Mouse (Mus musculus) kidney, postnatal 0 days (tissue): ENCODE data around the gene Shroom3. TPM values are rescaled to one million over a fixed set of nuclear protein-coding genes. Genes with fewer than 3 reads are reported as not detected.

Experiments
- ATAC-seq: fragments of 200-750 bp; cut with Nextera tagmentation; replicated peaks from 2 replicates; pipeline ENCODE4 v1.8.0; 2017; ENCODE audit warnings: low read depth, moderate number of reproducible peaks, moderate TSS enrichment, moderate library complexity; ENCODE audit not compliant: low FRiP score
- DNase-seq: peaks from one replicate; pipeline ENCODE4 v3.0.0-alpha.2; 2016; ENCODE audit warnings: low spot score
- H3K27ac ChIP-seq: fragments of 300-500 bp; sonication (generic); 2 replicates; pipeline ENCODE4 v1.5.1; 2014; ENCODE audit warnings: mild to moderate bottlenecking
- H3K27me3 ChIP-seq: fragments of 300-500 bp; sonication (generic); 2 replicates; pipeline ENCODE4 v1.6.1; 2014; ENCODE audit warnings: low read length, mixed read lengths; ENCODE audit not compliant: insufficient read depth
- H3K36me3 ChIP-seq: fragments of 300-500 bp; sonication (generic); 2 replicates; pipeline ENCODE4 v1.6.1; 2014; ENCODE audit warnings: low read length, mixed read lengths; ENCODE audit not compliant: insufficient read depth
- H3K4me1 ChIP-seq: fragments of 300-500 bp; sonication (generic); replicated peaks from 2 replicates; pipeline ENCODE4 v1.6.1; 2014; ENCODE audit warnings: antibody characterized with exemption, low read length, mixed read lengths; ENCODE audit not compliant: insufficient read depth
- H3K4me2 ChIP-seq: fragments of 300-500 bp; sonication (generic); 2 replicates; pipeline ENCODE4 v1.6.1; 2014; ENCODE audit warnings: mild to moderate bottlenecking, low read length, moderate library complexity, mixed read lengths
- H3K4me3 ChIP-seq: fragments of 300-500 bp; sonication (generic); replicated peaks from 2 replicates; pipeline ENCODE4 v1.5.1; 2014; ENCODE audit warnings: low read depth, low read length
- H3K9ac ChIP-seq: fragments of 300-500 bp; sonication (generic); 2 replicates; pipeline ENCODE4 v1.6.1; 2014; ENCODE audit warnings: low read depth, low read length
- H3K9me3 ChIP-seq: fragments of 300-500 bp; sonication (generic); replicated peaks from 2 replicates; pipeline ENCODE4 v1.6.1; 2016; ENCODE audit warnings: low read length, inconsistent platforms, mixed read lengths
- CTCF ChIP-seq: IDR thresholded peaks from 2 replicates; pipeline ENCODE4 v1.5.1; 2016; ENCODE audit warnings: antibody characterized with exemption, low read depth, mild to moderate bottlenecking, moderate library complexity
- WGBS: fragments of 180-500 bp; shearing (Covaris S2); extraction: QIAGEN DNeasy Blood & Tissue Kit; methylation state at CpG from one replicate; pipeline ENCODE4 v1.1.7; 2014; 5-methylcytosine and 5-hydroxymethylcytosine counted together
- polyA plus RNA-seq: library from polyadenylated mRNA; unstranded; fragments of >200 nt; fragmentation: Nextera tagmentation; extraction: Ambion mirVana; gene quantifications from 2 replicates; pipeline ENCODE4 v1.2.1, GENCODE M21; 2015

Shroom3 gene
- polyA plus RNA-seq, 1 experiment from 2014 or later, result 6.7 TPM

GRCm38 (mm10) chr5:92858104-92858503 lies 174.9 kb downstream of the Shroom3 start:
- no peak for TF ChIP-seq CTCF
- Histone ChIP-seq H3K27me3 (no peaks in the 10 kb centered on the region), H3K9me3 (no peaks in the 10 kb centered on the region), H3K9ac (no peak overlapping the region), H3K36me3 (no peaks in the 10 kb centered on the region), H3K27ac (peak overlapping the region; percentile 19; the same call in 1 of the 2 replicates), H3K4me1 (peaks cover 7% of the 10 kb centered on the region), H3K4me3 (no peak overlapping the region), H3K4me2 (no peak overlapping the region)
- 81% methylated on average over 3 of the region's 3 CpGs for WGBS
- ATAC-seq, result no peak
- DNase-seq, result no peak

GRCm38 (mm10) chr5:92858576-92858975 lies 175.3 kb downstream of the Shroom3 start:
- Histone ChIP-seq H3K9me3 (no peaks in the 10 kb centered on the region), H3K4me2 (no peak overlapping the region), H3K4me3 (no peak overlapping the region), H3K4me1 (peaks cover 7% of the 10 kb centered on the region), H3K27ac (no peak overlapping the region), H3K36me3 (no peaks in the 10 kb centered on the region), H3K9ac (no peak overlapping the region), H3K27me3 (no peaks in the 10 kb centered on the region)
- TF ChIP-seq CTCF, result no peak
- DNase-seq (no peak), ATAC-seq (no peak)
- WGBS, result 86% methylated on average over 4 of the region's 4 CpGs

GRCm38 (mm10) chr5:92861416-92862112 lies 178.3 kb downstream of the Shroom3 start:
- DNase-seq, result no peak
- 60% methylated on average over 10 of the region's 10 CpGs for WGBS
- H3K27ac ChIP-seq, result no peak overlapping the region
- H3K36me3 ChIP-seq, result no peaks in the 10 kb centered on the region
- no peak overlapping the region for H3K4me3 ChIP-seq
- no peaks in the 10 kb centered on the region for H3K9me3 ChIP-seq
- no peak for TF ChIP-seq CTCF
- ATAC-seq, result no peak
- no peaks in the 10 kb centered on the region for H3K27me3 ChIP-seq
- no peak overlapping the region for H3K4me2 ChIP-seq
- no peaks in the 10 kb centered on the region; the same call in none of the 2 replicates for H3K4me1 ChIP-seq
- no peak overlapping the region for H3K9ac ChIP-seq

GRCm38 (mm10) chr5:92865090-92865489 lies 181.9 kb downstream of the Shroom3 start:
- ATAC-seq, result no peak
- H3K4me3 ChIP-seq, result no peak overlapping the region
- TF ChIP-seq CTCF, result no peak
- H3K27ac ChIP-seq, result no peak overlapping the region
- DNase-seq, result no peak
- no peak overlapping the region for H3K4me2 ChIP-seq
- H3K36me3 ChIP-seq, result no peaks in the 10 kb centered on the region
- H3K9ac ChIP-seq, result no peak overlapping the region
- 79% methylated on average over 4 of the region's 4 CpGs for WGBS
- no peaks in the 10 kb centered on the region for H3K9me3 ChIP-seq
- H3K27me3 ChIP-seq, result no peaks in the 10 kb centered on the region
- no peaks in the 10 kb centered on the region; the same call in 1 of the 2 replicates for H3K4me1 ChIP-seq

GRCm38 (mm10) chr5:92866546-92866945 lies 183.3 kb downstream of the Shroom3 start:
- H3K4me3 ChIP-seq, result no peak overlapping the region
- no peaks in the 10 kb centered on the region for H3K36me3 ChIP-seq
- no peak for ATAC-seq
- H3K4me2 ChIP-seq, result no peak overlapping the region
- H3K27ac ChIP-seq, result no peak overlapping the region
- 51% methylated on average over 8 of the region's 8 CpGs for WGBS
- H3K27me3 ChIP-seq, result no peaks in the 10 kb centered on the region
- no peaks in the 10 kb centered on the region for H3K9me3 ChIP-seq
- H3K9ac ChIP-seq, result no peak overlapping the region
- no peaks in the 10 kb centered on the region; the same call in 1 of the 2 replicates for H3K4me1 ChIP-seq
- no peak for TF ChIP-seq CTCF
- no peak for DNase-seq

GRCm38 (mm10) chr5:92867253-92867652 lies 184.0 kb downstream of the Shroom3 start:
- H3K9me3 ChIP-seq, result no peaks in the 10 kb centered on the region
- H3K9ac ChIP-seq, result no peak overlapping the region
- H3K4me1 ChIP-seq, result no peaks in the 10 kb centered on the region
- no peak for ATAC-seq
- no peak overlapping the region for H3K27ac ChIP-seq
- H3K4me3 ChIP-seq, result no peak overlapping the region
- DNase-seq, result no peak
- no peaks in the 10 kb centered on the region for H3K36me3 ChIP-seq
- TF ChIP-seq CTCF, result no peak
- 40% methylated on average over 4 of the region's 4 CpGs for WGBS
- H3K4me2 ChIP-seq, result no peak overlapping the region
- no peaks in the 10 kb centered on the region for H3K27me3 ChIP-seq
